Mouse (Mus musculus) brain, embryonic 18.5 days (tissue): ENCODE data around the gene Msl3.
"Not testable (repeated sequence)": the region's sequence is repeated elsewhere in the genome, so short reads cannot be mapped to it uniquely, and the experiment has no call there.

ENCODE experiments used
- DNase-seq: peaks from one replicate; pipeline ENCODE4 v3.0.0-alpha.2; 2012; ENCODE audit warnings: low read depth, low spot score

Gene Msl3

DNA sequence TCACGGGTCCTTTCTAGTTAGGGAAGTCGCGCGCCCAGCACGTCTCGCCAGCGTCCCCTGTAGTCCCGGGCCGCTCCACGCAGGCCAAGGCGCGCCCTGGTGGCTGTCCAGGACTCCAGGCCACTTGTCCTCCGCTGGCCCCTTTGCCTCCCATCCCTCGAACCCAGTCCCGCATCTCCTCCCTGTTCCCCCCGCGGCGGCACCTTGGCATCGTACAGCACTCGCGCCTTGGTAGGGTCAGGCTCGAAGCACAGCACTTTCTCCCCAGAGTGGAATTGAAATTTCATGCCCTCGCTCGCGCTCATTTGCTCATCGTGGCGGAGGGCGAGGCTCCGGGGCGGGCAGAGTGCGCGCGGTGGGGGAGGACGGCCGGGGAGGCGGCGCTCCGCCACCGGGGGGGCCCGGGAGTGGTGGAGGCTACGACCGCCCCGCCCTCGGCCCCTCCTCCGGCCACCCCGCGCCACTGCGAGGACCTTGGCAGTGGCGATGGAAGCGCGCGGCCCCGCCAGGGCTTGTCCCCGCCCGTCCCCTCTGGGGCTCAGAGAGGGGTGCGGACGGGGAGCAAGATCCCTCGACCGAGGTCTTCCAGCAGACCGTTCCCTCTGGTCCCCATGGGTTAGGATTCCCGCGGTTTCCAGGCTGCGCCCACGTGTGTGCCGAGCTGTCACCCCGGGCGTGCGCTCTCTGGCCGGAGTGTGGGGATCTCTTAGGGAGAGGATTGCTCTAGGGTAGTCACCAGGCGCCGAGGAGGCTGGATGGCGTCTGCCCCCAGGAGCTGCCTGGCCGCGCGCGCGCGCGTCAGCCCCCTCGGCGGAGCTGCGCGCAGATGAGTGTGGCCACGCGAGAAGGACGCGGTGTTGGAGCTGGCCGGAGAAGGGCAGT lies at the start of gene Msl3:
Gene Msl3, minus strand, starts transcription at position 374 of the 882 bp plus-strand sequence.
- DNase-seq = peak; percentile 56

DNA sequence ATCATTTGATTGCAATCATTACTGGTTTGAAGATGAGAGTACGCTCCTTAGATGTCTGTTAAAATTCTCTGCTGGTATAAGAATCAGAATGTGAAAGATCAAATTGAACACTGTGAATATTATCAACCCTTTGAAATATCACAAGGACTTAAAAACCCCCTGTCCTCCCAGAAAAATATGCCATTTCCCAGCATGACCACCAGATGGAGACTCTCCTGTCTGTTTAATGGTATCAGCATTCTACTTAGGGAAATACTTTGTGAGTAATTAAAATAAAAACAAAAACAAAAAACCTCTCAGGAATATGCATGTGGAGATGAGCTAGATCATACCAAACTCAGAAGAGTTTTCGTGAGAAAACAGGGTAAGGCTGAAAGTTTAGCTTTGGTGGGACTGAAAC lies 44.3 kb upstream of the Msl3 start:
- DNase-seq = no peak

DNA sequence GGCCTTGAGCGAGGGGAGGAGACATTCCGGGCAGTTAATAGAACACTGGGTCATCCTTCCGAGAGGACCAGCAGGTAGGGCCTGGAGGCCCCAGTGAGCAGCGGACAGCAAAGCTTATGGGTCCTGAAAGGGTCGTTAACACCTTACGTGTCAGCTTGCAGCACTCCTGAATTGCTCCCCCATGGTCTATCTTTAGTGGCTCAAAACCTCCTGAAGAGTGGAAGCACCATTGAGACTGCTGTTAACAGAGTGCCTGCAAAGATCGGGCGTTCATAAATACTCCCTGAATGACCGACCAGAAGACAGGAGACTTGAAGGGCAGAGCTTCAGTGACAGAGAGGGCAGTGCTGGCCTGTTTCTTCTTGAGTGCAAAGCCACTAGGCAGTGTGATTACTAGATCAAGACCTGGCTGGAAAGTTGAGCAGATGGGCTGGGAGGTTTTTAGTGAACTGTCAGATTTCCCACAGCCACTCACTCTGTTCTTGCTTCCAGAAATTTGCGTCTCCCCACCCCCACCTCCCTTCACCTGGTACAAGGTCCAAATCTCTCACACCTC lies 787 bp upstream of the Msl3 start:
- no peak for DNase-seq

DNA sequence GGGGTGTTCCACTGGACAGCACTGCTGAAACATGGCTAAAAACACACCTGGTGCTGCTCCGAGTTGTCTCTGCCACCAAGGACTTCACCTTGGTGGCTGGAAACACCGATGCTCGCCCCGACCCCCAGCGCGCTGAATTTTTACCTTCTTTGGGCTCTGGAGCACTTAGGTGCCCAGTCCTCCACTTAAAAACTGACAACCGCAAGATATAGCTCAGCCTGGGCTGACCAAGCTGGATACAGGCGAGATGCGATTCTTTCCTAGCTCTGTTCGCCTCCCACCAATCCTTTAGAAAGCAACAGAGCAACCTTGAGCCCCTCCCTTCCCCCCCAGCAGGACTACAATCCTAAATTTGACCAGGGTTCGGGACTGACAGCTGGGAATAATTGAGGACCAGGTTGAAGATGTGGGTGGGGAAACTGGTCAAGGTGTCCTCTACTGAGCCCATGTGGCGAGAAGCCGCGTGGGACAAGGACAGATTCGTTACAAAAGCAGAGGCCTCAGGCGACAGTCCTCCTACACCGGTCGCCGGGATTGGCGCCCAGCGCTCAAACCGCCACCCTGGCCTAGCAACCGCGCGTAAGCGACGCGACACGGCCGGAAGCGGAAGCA lies 679 bp downstream of the Msl3 start:
- no peak for DNase-seq

DNA sequence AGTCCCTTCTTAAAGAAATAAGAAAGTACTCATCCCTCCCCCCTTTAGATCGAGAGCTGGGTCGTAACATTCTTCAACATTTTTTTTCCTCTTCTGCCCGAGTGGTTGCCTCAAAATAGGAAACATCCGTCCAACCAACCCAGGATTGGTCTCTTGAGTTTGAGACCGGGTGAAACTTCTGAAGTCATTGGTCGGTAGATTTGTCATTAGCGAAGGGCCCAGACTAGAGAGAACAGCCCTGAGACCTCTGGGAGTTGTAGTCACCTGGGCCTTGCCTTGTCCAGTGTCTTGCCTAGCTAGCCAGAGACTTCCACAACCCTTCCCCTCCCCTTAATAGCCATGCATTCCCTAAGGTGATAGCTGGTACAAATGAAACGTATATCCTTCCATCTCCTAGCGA lies 1.3 kb downstream of the Msl3 start:
- DNase-seq = peak; percentile 42

DNA sequence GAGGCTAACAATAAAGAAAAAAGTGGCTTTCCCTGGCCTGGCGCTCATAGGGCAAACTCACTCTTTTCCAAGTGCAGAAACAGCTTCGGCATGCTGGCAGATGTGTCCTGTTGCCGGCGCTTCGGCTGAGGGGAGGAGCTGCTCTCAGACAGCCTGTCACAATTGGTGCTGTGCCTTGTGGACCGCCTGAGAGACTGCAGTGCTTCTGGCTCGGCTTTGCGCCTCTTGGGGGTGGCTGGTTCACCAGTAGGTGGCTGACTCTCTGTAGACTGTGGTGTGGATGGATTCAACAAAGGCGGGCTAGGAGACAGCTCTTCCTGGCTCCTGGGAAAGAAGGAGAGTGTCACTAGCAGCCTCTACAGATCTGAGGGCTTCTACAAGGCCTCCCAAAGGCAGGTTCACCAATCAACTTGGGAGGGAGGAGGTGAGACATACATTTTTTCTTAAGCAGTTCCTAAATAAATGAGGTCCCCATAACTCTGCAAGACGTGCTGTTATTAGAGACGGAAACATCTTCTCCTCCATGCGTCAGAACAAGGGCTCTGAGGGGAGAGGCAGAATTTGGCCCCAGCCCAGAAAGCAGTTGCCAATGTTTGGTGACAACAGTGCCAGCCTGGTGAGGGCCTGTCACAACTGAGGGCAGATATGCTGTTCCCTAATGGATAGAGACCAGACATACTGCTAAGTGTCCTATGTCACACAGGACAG lies 9.6 kb downstream of the Msl3 start:
- DNase-seq = no peak

DNA sequence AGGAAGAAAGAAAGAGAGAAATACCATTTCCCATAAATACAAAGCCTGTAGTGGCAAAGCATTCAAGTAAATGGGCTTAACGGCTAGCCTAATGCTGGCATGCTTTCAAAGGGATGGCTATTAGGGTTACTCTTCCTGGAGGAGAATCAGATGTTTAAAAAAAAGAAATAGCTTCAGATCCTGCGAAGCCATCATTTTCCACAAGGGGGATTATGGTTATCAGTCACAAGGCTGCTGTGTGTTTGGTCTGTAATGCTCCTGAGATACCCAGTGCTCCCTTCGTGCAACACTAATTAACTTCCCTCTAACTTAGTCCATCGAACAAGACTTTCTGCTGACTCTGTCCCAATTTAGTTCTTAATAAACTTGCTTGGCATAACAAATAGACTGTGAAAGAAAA lies 13.5 kb downstream of the Msl3 start:
- DNase-seq = no peak

DNA sequence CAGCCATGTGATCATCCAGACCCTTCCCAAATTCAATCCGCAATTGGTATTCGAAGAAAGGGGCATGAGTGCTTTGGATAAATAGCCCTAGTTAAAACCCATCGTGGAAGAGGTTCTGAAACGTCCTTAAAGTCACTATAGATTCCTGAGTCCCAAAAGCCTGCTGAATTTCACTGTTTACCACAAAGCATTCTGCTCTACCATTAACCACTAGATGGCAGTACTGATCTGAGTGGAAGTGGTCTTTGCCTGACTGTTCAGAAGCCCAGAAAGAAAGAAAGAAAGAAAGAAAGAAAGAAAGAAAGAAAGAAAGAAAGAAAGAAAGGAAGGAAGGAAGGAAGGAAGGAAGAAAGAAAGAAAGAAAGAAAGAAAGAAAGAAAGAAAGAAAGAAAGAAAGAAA lies 13.9 kb downstream of the Msl3 start:
- DNase-seq = not testable (repeated sequence)

DNA sequence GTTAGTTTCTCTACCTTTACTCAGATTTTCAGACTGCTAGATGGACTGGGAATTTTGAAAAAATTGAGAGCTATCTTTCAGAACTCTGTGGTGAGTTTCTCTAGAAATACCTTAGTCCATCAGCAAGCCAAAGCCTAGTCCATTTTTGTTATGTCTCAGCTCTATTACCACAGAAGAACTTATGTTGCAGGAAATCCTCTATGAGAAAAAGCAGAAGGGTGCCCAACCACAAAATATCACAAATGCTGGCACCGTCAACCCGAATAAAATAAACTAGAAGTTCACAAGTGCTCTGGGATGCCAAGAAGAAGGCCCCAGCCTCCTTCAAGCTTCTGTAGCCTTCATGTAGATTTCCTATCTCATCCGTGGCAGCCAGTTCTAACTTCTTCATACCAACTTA lies 14.4 kb downstream of the Msl3 start:
- no peak for DNase-seq

DNA sequence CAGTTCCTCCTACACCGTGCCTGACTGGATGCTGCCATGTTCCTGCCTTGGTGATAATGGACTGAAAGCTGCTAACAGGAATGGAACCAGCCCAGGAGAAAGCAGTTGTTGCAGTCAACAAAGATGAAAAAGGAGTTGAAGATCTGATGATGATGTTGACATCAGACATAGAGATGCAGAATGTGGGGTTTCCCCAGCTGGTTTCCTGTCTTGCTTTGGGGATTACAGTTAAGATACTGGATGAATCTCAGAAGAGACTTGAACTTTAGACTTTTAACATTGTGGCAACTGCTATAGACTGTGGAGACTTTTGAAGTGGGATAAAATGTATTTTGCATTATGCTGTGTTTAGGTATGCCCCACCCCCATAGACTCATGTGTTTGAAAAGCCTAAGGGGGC lies 15.9 kb downstream of the Msl3 start:
- no peak for DNase-seq

DNA sequence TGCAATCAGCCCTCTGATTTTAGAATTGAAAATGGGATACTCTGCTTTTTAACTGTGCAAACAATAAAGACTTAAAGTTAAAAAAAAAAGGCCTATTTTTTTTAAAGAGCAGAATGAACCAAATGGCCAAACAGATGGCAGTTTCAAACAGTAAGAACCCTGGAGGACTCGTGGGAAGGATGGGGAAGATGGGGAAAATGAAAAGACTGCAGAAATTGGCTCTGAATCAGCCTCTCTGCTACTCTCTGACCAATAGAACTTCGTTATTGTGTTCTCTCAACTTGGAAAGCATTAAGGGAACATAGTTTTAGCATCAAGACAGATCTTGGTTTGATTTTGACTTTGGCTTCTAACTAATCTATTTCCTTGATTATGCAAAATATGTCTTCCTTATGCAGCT lies 24.4 kb downstream of the Msl3 start:
- DNase-seq = no peak

DNA sequence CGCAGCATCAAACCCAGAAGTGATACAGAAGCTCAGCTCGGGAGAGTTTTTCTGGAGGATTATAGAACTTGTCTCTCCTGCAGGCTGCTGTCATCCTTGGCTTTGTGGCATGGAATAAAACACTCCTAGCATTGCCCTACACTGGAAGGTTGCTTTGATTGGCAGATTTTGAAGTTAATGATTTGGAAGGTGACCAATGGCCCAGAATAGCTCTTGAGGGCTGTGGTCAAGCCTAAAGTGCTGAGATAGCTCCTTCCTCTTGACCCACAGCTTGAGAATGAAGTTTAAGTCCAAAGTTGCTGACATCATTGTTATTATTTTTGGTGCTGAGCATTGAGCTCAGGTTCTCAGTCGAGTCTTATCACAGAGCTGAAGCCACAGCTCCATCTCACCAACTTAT lies 26.0 kb downstream of the Msl3 start:
- DNase-seq = no peak

DNA sequence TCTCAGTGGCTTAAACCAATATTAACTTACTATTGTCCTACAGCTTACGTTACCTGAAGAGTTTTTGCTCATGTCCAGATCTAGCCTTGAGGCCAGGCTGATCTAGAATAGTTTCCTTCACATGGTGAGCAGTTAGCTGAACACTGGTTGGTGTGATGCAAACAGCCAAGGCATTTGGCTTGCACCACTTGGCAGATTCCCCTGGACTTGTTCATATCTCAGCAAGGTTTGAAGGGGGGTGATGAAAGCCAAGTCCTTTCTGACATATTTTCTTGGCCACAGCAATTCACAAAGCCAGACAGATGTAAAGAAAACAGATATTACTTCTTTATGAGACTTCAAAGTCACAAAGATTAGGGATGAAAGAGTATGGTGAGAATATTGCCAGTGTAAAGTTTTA lies 30.2 kb downstream of the Msl3 start:
- DNase-seq = no peak

DNA sequence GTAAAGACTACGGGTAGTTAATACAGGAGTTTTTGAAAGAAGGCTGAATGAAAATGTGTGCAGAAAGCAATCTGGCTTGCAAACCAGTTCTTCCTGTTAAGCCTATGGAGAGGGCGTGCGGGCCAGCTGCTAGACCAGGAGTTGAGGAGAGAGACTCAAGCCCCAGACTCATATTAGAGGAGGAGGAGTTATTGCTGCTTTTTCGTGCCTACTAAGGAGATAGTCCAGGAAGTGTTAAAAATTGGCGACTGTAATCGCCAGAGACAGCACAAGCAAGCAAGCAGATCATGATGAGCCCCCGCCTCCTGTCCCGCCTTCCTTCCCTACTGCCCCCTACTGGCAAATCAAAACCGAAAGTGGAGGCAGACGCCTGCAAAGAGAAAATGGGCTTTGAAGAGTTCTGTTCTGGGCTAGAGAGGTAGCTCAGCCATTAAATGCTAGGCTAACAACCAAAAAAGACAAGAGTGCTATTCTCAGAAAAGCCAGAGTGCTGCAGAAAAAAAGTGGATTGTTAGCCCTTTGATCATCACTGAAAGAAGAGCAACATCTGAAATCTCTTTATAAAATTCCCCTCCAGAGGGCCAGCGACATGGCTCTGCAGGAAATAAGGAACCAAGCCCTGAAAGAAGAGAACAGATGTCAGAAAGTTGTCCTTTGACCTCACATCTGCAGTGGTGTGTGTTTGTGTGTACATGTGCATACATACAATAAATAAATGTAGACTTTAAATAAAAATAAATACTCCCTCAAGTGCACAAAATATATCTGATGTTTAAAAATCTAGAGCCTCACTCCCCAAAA lies 33.9 kb downstream of the Msl3 start:
- DNase-seq = no peak
